In the genomic region with DNA sequence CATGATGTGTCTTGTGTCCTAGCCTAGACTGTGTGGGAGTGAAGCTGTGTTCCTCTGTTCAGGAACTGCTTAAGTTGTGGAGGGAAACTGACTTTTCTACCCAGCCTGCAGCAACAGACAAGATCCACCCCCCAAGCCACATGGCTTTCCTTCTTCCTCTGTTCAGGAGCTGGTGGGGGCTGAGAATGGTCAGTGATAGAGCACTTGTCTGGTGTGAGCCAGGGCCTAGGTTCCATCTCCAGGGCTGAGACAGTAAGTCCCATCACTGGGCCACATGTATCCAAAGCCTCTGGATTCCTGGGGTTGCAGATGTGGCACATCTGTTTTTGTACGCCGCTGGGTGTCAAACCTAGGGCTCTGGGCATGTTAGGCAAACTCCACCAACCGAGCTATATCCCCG, we compare ENCODE assay signal across 8 mouse cellular contexts. TPM values are rescaled to one million over a fixed set of nuclear protein-coding genes. Genes with fewer than 3 reads are reported as not detected.
A peak's percentile ranks its signal among the peaks of the same experiment; 100 is the strongest.
DNase-seq lines count a peak whose midpoint lies in the region; ATAC-seq and TF ChIP-seq lines count a peak whose summit lies in the region.

No protein-coding gene starts in this region.

- H3K9ac ChIP-seq in intestine, embryonic 15.5 days: peak overlapping the region; percentile 48

- no peaks in the 10 kb centered on the region for H3K27me3 ChIP-seq in forebrain, embryonic 10.5 days (ENCODE audit: poor library complexity, severe bottlenecking)
- H3K27me3 ChIP-seq in intestine, embryonic 15.5 days (replicated peaks): no peaks in the 10 kb centered on the region
- peaks cover 16% of the 10 kb centered on the region for H3K27me3 ChIP-seq in myocyte (ENCODE audit: control insufficient read depth, insufficient read depth, insufficient read length)

- H3K27ac ChIP-seq in left cerebral cortex, adult 2 months: peak overlapping the region; percentile 90
- peak overlapping the region; percentile 87 for H3K27ac ChIP-seq in forebrain, embryonic 10.5 days
- H3K27ac ChIP-seq in intestine, embryonic 15.5 days: peak overlapping the region; percentile 92

- peaks cover 12% of the 10 kb centered on the region for H3K36me3 ChIP-seq in forebrain, embryonic 10.5 days (replicated peaks)
- 0 out of 2 replicates have a peak, but pooled peaks cover 5% of the 10 kb centered on the region for H3K36me3 ChIP-seq in intestine, embryonic 15.5 days
- no peaks in the 10 kb centered on the region for H3K36me3 ChIP-seq in myocyte (ENCODE audit: control insufficient read depth, insufficient read depth)

- H3K4me1 ChIP-seq in forebrain, embryonic 10.5 days: peaks cover 51% of the 10 kb centered on the region
- peaks cover 39% of the 10 kb centered on the region for H3K4me1 ChIP-seq in intestine, embryonic 15.5 days (replicated peaks)

- 90% methylated on average over 4 of the region's 4 CpGs for WGBS in forebrain, embryonic 10.5 days
- 69% methylated on average over 4 of the region's 4 CpGs for WGBS in intestine, embryonic 15.5 days

- H3K4me3 ChIP-seq in left cerebral cortex, adult 2 months: peak overlapping the region; percentile 37
- peak overlapping the region; percentile 53 for H3K4me3 ChIP-seq in forebrain, embryonic 10.5 days
- peak overlapping the region; percentile 47 for H3K4me3 ChIP-seq in intestine, embryonic 15.5 days (replicated peaks)
- H3K4me3 ChIP-seq in myocyte: no peak overlapping the region

- no peaks in the 10 kb centered on the region for H3K79me2 ChIP-seq in myocyte (ENCODE audit: control insufficient read depth, insufficient read depth)

- no peak overlapping the region for H3ac ChIP-seq in myocyte (ENCODE audit: control insufficient read depth, insufficient read length)

- no peak for TF ChIP-seq CTCF in left cerebral cortex, adult 2 months (IDR thresholded peaks at IDR 0.05)

- DNase-seq in left cerebral cortex, adult 2 months (ENCODE audit: extremely low spot score in 1 of 2, low spot score in 2 of 2): no peak
- no peak for DNase-seq in left cerebral cortex, postnatal 25 days (ENCODE audit: low spot score in 2 of 2)
- DNase-seq in forebrain, embryonic 10.5 days (ENCODE audit: extremely low spot score, low spot score): no peak
- no peak for DNase-seq in layer of hippocampus, adult 9-11 months
- DNase-seq in left cerebral cortex, adult 11 months (ENCODE audit: low spot score): no peak
- no peak for DNase-seq in cerebellum, adult 11 months

- intact Hi-C loops in left cerebral cortex, adult 2 months (cut with DNase I): no loop called here
- intact Hi-C loops in left cerebral cortex, postnatal 25 days (cut with DNase I): no loop called here

- H3K9me3 ChIP-seq in forebrain, embryonic 10.5 days: no peaks in the 10 kb centered on the region
- H3K9me3 ChIP-seq in intestine, embryonic 15.5 days: no peaks in the 10 kb centered on the region

- TF ChIP-seq POLR2A in myocyte (IDR thresholded peaks at IDR 0.05; ENCODE audit: insufficient read length, low read depth): no peak

- H3K4me2 ChIP-seq in intestine, embryonic 15.5 days (replicated peaks): peak overlapping the region; percentile 74
- H3K4me2 ChIP-seq in myocyte (ENCODE audit: low read depth): peak overlapping the region; percentile 63

- peak; percentile 5; the same call in 1 of the 2 replicates for ATAC-seq in intestine, embryonic 15.5 days

TF ChIP-seq in myocyte, 11 proteins besides CTCF, POLR2A, EP300 and RAD21:
- TF ChIP-seq SRF (IDR thresholded peaks at IDR 0.05; ENCODE audit: control insufficient read depth, insufficient read length, low read depth) (no peak), TCF3 (IDR thresholded peaks at IDR 0.05; ENCODE audit: insufficient read length, low read depth) (no peak)

RNA-seq across cellular contexts. Expression of a gene that starts 5.0 kb away (rescaled TPM):
- total RNA-seq in left cerebral cortex, adult 2 months (2021): 10 to 100 TPM; 58.0 to 58.9 TPM
- 10 to 100 TPM; 60.0 to 66.5 TPM for total RNA-seq in left cerebral cortex, postnatal 25 days (2021)
- 102 and 103 TPM in 2 replicates for polyA plus RNA-seq in forebrain, embryonic 10.5 days (2016; fragmentation: Nextera tagmentation; extraction: Ambion mirVana)
- 94.7 and 108 TPM in 2 replicates for polyA plus RNA-seq in intestine, embryonic 15.5 days (2015; fragmentation: Nextera tagmentation; extraction: Ambion mirVana)
- polyA plus RNA-seq in myocyte (2012; fragmentation: generic; extraction: Trizol): 98.6 TPM

RNA-seq across cellular contexts. Expression of a gene that starts 5.9 kb away (rescaled TPM):
- 10 to 100 TPM; 85.8 to 88.5 TPM for total RNA-seq in left cerebral cortex, adult 2 months (2021)
- 100 to 1,000 TPM in 1 of 2 experiments, 10 to 100 TPM in 1; 93.2 to 103 TPM for total RNA-seq in left cerebral cortex, postnatal 25 days (2021)
- polyA plus RNA-seq in forebrain, embryonic 10.5 days (2016; fragmentation: Nextera tagmentation; extraction: Ambion mirVana): 23.6 and 23.7 TPM in 2 replicates
- 64.8 and 70.9 TPM in 2 replicates for polyA plus RNA-seq in intestine, embryonic 15.5 days (2015; fragmentation: Nextera tagmentation; extraction: Ambion mirVana)
- polyA plus RNA-seq in myocyte (2012; fragmentation: generic; extraction: Trizol): 2.1 TPM

RNA-seq across cellular contexts. Expression of a gene that starts 13.1 kb away (rescaled TPM):
- 100 to 1,000 TPM; 250 to 265 TPM for total RNA-seq in left cerebral cortex, adult 2 months (2021)
- total RNA-seq in left cerebral cortex, postnatal 25 days (2021): 100 to 1,000 TPM; 261 to 267 TPM
- 45.5 and 50.9 TPM in 2 replicates for polyA plus RNA-seq in forebrain, embryonic 10.5 days (2016; fragmentation: Nextera tagmentation; extraction: Ambion mirVana)
- 30.5 and 31.9 TPM in 2 replicates for polyA plus RNA-seq in intestine, embryonic 15.5 days (2015; fragmentation: Nextera tagmentation; extraction: Ambion mirVana)
- not detected for polyA plus RNA-seq in myocyte (2012; fragmentation: generic; extraction: Trizol)

RNA-seq across cellular contexts. Expression of a gene that starts 30.0 kb away (rescaled TPM):
- total RNA-seq in left cerebral cortex, adult 2 months (2021): under 1 TPM in 1 of 2 experiments, not detected in 1; 0.52 TPM
- under 1 TPM in 1 of 2 experiments, not detected in 1; 0.43 TPM for total RNA-seq in left cerebral cortex, postnatal 25 days (2021)
- polyA plus RNA-seq in forebrain, embryonic 10.5 days (2016; fragmentation: Nextera tagmentation; extraction: Ambion mirVana): 1.1 and 1.4 TPM in 2 replicates
- polyA plus RNA-seq in intestine, embryonic 15.5 days (2015; fragmentation: Nextera tagmentation; extraction: Ambion mirVana): not detected in 2 replicates
- polyA plus RNA-seq in myocyte (2012; fragmentation: generic; extraction: Trizol): not detected

RNA-seq across cellular contexts. Expression of a gene that starts 37.9 kb away (rescaled TPM):
- 100 to 1,000 TPM; 165 TPM for total RNA-seq in left cerebral cortex, adult 2 months (2021)
- 100 to 1,000 TPM; 174 to 191 TPM for total RNA-seq in left cerebral cortex, postnatal 25 days (2021)
- 141 and 142 TPM in 2 replicates for polyA plus RNA-seq in forebrain, embryonic 10.5 days (2016; fragmentation: Nextera tagmentation; extraction: Ambion mirVana)
- polyA plus RNA-seq in intestine, embryonic 15.5 days (2015; fragmentation: Nextera tagmentation; extraction: Ambion mirVana): 122 and 131 TPM in 2 replicates
- polyA plus RNA-seq in myocyte (2012; fragmentation: generic; extraction: Trizol): 155 TPM

Comparison
In these comparisons a context has a peak if more than half of its experiments do, and no peak if none do; other contexts are left out.
1. RNA of a gene that starts 13.1 kb away (polyA plus RNA-seq): 45.5 to 50.9 TPM in forebrain, embryonic 10.5 days and 30.5 to 31.9 TPM in intestine, embryonic 15.5 days; not detected in myocyte (single experiment); every median in the first group is over 10 times any median in the second.
2. Peak in every context shown above with its lines, with median percentiles within 50 percentile points of each other: H3K27ac ChIP-seq.